Mouse (Mus musculus): ENCODE data around the gene Cfap97d2.

The Cfap97d2 gene

DNA sequence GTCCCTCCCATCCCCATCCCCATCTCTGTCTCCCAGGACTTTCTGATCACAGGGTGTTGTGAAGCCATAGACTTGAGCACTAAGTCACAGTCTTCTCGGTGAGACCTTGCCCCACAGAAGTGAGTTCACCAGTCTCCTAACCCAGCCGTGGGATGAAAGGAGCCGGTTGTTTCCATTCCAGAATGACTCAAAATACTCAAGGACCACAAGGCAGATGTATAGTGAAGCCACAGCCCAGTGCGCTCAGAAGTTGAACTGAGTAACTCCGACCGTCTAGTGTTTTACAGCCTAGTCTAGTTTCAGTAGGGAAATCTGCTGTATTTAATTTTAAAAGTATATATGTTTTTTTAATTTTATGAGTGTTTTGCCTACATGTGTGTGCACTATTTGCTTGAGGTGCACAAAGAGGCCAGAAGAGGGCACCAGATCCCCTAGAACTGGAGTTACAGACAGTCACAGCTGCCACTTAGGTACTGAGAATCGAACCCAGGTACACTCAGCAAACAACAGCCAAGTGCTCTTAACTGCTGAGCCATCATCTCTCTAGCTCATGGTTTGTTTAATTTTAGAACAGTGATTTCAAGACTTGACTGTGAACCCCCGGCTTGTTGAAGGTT lies 18.5 kb upstream of the Cfap97d2 start:
- peak; percentile 63 for DNase-seq (ENCODE audit: low read depth)

DNA sequence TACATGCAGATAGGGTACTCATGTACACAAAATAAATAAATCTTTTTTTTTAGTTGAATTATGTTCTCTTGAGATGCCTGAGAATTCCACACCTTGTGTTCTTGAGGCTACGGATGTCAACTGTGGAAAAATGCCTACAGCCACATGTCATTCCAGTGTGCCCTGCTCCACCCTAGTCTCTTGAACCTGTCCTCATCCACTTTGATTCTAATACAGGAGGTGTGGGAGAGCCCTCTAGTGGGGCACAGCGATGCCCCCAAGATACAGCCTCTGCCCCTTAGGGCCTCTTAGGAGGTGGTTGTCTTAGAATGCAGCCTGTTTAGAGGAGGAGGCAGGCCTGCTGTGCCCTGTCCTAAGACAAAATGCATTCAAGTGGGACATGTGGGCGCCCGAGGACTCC lies 17.7 kb upstream of the Cfap97d2 start:
- DNase-seq (ENCODE audit: low read depth) = peak; percentile 52

DNA sequence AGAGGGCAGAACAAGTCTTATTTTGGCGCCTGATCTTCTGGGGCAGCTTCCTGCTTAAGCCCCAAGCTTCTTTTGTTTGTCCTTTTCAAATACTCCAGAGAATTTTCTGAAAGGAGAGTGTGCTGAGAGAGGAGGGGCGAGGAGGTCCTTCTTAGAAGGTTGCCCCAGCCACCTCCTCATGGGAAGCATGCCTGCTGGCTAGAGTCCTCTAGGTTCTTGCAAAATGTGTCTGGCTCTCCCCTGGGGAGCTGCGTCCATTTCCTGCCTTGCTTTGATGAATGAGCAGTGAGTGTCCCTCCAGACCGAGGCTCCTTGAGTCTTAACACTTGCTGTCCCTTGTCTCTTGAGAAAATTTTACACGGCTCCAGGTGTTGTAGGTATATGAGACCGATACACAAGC lies 17.2 kb upstream of the Cfap97d2 start:
- no peak for DNase-seq (ENCODE audit: low read depth)

DNA sequence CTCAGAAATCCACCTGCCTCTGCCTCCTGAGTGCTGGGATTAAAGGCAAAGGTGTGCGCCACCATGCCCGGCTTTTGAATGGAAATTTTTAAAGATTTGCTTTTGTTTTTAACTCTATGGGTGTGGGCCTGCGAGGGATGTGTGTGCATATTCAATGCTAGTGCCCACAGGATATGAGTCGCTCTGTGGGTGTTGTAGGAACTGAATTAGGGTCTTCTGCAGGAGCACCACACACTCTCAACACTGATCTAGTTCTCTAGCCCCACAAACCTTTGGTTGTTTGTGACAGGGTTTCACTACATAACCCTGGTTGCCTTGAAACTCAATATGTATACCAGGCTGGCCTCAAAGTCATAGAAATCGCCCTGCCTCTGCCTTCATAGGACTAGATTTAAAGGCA lies 16.4 kb upstream of the Cfap97d2 start:
- no peak for DNase-seq (ENCODE audit: low read depth)

DNA sequence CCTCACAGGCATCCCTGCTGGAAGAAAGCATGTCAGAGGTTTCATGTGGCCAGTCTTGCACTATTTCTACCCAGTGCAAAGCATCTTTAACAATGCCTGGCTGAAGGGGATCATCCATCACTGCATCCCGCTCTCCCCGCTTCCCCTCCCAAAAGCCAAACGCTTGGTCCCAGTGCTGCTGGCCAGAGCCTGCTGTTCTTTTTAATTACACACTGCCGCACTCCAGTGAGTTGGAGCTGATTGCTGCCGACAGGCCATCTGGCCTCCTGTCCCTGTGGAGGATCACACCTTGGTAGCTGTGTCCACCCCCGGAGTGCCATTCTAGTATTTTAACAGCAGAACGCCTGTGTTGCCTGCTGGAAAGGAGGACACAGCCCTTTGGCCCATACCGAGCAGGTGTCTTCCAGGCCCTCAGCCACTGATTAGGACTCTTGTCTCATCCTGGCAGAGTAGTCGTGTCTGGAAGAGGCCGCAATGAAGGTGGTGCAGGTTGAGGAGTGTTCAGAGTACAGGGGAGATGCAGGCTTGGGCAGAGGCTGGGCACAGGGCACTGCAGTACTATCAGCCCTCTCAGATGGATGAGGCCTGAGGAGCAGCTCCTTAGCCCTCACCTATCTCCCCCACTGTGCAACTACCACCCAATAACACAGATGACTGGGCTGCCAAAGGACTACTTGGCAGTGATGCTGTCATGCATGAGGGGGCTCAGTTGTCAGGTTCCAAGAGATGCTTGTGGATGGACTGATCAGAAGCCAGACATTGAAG lies 13.2 kb upstream of the Cfap97d2 start:
- DNase-seq (ENCODE audit: low read depth) = no peak

DNA sequence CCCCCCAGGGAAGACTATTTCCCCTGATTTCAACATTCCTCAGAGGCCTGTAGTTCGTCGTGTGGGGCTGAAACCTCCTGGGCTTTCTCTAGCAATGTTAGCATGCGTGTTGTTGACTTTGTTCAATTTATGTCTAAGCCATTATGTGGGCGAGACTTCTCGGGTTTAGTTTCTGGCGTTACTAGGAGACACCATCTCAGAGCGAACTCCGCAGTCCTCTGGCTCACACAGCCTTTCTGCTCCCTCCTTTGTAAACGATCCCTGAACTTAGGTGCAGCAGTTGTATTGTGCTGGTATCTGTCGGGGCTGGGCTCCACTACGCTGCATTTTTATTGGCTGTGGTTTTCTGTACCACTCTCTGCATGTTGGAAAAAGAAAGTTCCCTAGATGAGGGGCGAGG lies 11.0 kb upstream of the Cfap97d2 start:
- no peak for DNase-seq (ENCODE audit: low read depth)

DNA sequence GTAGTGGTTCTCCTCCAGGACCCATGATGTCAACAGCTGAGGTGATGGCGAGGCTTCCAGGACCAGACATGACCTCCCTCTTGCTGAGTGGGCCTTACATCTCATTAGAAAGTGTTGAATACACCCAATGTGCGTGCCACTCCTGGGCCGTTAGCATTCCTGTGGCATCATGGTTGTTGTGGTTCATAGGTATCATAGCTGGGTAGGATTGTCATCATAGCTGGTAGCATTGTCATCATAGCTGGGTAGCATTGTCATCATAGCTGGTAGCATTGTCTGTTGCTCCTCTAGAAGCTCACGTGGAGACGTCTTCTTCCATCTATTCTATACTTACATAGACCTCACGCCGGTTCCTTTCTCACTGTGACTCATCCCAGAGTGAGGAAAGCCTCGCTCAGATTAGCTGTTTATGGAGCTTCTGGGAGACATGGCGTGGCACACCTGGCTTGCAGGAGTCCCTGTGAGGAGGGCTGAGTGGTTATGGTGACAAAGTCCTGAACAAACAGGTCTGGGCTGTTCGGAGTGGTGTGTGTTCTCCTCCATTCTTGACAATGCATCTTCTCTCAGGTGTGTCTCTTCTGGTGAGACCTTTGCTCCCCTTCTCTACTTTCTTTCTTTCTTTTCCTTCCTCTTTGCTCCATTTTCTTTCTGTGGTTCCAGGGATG lies 10.4 kb upstream of the Cfap97d2 start:
- DNase-seq (ENCODE audit: low read depth) = no peak

DNA sequence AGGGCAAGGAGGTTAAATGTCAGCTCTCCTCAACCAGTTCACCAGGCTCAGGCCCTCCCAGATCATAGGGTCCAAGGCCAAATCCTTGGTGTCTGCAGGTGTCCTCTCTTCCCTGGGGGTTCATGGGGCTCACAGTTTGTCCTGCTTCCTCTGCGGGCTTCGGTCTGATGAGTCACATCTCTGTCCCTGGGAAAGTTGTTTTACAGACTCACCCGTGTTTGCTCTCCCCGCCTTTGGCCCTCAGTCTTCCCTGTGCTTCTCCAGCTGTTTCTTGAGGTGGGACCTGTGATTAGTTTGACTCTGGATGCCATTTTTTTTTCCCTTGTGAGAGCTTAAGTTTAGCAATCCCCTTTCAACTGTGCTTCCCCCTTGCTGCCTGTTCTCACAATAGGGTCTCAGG lies 9.5 kb upstream of the Cfap97d2 start:
- no peak for DNase-seq (ENCODE audit: low read depth)

DNA sequence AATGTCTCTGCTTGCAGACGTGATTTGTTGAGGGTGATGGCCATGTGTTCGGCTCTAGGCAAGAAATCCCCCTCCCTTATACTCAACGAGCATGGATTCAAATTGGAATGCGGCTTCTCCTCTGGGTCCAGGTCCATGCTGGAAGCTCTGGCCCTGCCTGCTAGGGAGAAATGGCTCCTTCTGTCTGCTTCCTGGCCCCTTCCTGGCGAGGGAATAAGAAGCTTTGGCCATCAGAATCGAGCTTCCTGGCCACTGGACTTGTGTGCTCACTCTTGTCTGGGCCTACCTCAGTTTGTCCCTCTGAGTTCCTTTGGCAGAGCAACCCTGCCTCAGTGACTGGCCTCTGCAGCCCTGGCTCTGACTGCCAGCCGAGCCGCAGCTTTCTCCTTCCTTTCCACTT lies 8.5 kb upstream of the Cfap97d2 start:
- no peak for DNase-seq (ENCODE audit: low read depth)

DNA sequence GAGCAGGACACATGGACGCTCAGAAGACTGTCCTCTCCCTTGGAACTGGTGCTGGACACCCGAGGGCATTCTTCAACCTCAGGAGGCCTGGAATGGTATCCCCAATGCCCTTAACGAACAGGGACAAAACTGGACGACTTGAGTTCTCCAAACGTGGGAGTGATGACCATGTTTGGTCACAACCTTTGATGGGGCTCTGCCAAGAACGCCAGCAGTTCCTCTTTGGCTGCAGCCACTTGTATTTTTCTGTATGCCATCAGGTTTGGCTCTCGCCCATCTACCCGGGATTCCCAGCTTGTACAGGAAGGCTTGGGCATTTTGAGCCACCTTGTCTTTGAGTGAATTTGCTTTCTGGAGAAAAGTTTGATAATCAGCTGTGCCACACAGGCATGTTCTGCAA lies 8.0 kb upstream of the Cfap97d2 start:
- no peak for DNase-seq (ENCODE audit: low read depth)

DNA sequence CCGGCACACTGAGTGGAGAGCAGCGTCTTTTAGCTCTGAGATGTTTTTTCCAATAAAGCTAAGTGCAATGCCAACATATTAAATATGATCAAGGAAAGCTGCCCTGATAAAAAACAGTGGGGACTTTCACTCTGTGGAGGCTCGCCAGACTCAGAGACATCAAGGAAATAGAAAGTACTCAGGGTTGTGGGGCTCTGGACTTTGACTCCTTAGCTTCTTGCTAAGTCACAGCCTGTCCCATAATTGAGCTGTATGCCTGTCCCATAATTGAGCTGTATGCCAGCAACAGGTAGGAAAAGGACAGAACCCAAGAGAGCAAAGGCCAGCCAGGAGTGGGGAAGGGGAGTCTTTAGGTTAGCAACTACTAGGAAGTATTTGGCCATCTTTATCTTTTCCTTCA lies 7.4 kb upstream of the Cfap97d2 start:
- DNase-seq (ENCODE audit: low read depth) = no peak

DNA sequence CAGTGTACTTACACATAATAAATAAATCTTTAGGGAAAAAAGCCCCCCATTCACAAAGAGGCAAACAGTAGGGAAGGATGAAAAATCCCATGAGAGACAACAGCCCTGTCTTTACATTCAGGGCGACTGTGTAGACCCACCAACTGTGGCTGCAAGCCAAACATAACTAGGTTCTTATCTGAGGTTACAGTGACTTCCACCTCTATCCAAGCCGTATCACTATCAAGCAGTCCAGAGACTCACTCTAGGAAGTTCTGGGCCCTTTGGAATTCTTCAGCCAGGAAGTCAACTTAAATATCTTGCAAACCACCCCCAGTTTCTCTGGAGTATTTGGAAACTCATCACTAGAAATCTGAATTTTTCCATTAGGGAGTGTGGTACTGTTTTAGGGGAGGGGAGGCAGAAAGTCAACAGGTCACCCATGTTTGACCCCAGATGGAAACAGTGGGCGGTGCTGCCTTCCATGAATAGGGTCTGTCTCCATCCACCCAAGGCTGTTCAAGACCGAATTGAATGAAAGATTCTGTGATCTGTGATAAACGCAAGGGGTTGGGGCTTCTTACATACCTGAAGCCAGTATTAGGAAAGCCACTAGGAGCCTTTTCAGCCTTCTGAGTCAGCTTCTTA lies 6.3 kb upstream of the Cfap97d2 start:
- DNase-seq (ENCODE audit: low read depth) = no peak

DNA sequence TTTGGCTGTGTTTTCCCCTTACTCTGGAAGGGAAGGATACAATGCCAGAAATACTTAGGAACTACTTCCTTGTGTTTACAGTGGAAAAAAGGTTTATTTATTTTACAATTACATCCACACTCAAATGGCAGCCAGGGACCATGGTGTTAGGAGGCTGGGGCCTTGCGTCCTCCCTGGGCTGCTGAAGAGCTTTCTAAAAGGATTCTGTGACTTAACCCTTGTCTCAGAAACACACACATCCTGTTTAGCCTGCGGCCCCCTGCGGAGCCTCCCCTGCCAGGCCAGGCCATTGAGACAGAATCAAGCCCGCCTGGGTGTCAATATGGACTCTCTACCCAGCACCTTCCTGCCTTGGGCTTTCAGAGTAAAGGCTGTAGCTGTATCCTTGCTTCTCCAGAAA lies 2.9 kb upstream of the Cfap97d2 start:
- no peak for DNase-seq (ENCODE audit: low read depth)

DNA sequence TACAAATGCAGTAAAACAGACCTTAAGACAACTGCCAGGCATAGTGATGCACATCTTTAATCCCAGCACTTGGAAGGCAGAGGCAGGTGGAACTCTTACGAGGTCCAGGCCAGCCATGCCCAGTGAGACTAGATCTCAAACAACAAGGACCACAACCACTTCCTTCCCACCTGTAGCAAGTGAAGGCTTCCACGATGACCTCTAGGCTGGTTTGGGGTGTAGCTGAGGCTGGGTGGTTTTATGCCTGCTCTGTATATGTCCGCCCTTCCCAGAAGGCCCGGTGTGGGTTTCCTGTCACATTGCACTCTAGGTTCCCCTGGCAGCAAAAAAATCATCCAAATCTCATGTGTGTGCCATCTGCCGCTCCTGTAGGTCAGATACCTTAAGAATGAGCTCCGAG lies 1.9 kb upstream of the Cfap97d2 start:
- DNase-seq (ENCODE audit: low read depth) = peak; percentile 35

DNA sequence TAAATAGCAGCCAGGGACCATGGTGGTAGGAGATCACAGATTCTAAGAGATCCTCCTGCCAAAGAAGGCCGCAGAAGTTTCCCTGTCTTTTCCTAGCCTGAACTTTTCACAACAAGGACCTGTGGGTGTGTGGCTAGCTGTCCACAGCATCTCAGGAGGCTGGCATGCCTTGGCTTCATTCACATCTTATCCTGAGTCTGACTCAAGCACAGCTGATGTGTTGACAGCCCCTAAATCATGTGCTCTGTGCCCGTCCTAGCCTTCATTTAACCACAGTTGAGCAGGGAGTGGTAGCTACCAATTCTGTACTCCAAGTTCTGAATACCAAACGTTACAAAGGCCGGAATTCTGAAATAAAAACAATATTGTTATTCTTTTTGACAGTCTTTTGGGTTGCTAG lies 1.4 kb upstream of the Cfap97d2 start:
- DNase-seq (ENCODE audit: low read depth) = no peak

DNA sequence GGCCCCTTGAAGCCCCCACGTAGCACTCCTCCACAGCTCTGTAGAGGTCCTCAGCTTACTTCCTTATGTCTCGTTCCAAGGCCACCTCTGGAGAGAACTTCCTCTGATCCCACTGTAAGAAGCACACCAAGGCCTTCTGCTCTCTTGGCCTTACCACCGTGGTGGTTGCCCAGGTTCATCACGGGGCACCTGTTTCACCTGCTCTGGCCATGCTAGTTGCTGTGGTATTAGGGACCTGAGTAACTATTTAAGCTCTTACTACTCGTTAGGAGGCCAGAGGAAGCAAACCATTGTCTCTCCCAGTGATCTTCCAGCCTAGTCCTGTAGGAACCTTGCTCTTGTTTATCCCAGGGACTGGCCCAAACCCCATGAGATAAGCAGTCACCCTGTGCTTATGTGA lies 1.2 kb downstream of the Cfap97d2 start:
- no peak for DNase-seq (ENCODE audit: low read depth)

DNA sequence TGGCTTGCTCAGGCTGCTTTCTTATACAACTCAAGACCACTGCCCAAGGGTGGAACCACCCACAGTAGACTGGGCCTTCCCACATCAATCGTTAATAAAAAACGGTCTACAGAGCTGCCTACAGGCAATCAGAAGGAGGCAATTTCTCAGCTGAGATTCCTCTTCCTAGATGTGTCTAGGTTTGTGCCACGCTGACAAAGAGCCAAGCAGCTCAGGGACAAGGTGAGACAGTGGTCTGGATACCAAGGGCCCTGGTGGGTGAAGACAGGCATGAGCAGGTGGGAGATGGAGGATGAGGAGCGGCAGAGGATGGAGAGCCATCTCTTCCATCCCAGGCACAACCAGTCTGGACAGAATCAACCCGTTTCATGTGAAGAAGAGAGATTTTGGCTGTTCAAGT lies 2.8 kb downstream of the Cfap97d2 start:
- no peak for DNase-seq (ENCODE audit: low read depth)

DNA sequence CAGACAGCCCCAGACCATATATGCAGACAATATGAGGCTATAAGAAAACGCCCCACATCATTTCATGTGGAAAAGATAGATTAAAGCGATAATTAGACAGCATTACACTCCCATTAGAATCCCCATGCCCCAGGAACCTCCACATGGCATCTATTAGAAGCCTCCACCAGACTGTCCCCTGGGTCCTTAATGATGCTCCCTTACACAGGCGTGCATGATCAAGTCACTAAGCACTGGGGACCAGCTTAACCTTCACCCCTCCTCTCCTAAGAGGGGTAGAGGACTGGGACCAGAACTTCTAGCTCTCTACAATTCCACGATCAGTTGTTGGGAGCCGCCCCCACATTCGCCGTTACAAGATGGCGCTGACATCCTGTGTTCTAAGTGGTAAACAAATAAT lies 13.3 kb downstream of the Cfap97d2 start:
- no peak for DNase-seq (ENCODE audit: low read depth)

DNA sequence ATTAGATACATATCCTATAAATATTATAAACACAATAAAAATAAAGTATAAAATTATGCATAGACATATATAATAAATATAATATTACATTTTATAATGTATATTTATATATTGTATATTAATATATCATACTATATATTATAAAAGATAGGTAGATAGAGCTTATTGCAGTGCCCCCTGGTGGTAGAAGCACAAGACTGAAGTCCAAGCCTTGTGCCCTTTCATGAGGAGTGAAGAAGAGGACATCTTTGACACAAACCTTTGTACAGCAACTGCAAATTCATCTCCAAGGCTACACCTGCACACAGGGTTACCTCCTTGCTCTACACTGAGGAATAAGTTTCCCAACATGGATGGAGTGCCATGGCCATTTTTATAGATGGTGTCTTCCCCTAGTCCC lies 20.0 kb downstream of the Cfap97d2 start:
- peak; percentile 81 for DNase-seq (ENCODE audit: low read depth)

DNA sequence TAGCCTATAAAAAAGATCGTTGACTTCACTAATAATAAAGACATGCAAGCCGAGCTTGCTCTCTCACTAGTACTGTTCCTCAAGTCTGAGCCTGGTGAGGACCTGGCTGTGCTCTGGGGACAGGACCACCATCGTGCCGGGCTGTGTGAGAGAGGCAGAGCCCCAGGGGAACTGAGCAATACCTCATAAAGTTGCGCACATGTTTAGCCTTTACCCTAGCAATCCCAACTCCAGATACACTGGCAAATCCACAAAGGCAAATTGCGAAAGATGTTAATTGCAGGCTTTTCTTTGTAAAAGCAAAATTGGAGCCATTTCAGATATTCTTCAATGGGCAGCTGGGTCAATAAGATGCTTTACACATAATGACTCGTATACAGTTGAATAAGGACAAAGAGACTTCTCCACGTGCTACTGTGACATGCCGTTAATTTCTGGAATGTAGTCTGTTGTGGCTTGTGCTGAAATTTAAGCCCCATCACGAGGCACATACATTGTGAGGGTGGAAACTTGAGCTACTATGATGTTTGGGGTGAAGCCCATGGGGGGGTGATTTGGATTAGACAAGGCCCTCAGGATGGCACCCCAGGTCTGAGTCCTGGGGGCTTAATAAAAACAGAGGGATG lies 21.9 kb downstream of the Cfap97d2 start:
- DNase-seq (ENCODE audit: low read depth) = no peak

DNA sequence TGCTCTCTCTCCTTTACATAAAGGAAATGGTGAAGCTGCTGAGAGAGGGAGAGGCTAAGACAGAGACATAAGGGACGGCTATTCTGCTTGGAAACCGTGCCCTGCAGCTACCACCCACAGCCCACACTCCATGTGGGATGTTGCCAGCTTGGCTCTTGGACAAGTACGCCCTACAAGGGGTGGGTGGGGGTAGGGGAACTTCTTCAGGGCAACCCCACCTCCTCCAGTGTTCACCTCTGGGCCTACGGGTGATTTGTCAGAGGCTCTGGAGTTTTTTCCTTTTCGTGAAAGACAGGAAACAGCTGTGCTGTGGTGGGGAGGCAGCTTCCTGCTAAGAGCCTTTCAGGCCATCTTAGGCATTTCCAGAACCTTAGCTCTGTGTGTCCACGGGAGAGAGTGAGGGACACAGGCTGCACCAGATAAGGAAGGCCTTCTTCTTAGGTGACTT lies 34.7 kb downstream of the Cfap97d2 start:
- DNase-seq (ENCODE audit: low read depth) = peak; percentile 54

DNA sequence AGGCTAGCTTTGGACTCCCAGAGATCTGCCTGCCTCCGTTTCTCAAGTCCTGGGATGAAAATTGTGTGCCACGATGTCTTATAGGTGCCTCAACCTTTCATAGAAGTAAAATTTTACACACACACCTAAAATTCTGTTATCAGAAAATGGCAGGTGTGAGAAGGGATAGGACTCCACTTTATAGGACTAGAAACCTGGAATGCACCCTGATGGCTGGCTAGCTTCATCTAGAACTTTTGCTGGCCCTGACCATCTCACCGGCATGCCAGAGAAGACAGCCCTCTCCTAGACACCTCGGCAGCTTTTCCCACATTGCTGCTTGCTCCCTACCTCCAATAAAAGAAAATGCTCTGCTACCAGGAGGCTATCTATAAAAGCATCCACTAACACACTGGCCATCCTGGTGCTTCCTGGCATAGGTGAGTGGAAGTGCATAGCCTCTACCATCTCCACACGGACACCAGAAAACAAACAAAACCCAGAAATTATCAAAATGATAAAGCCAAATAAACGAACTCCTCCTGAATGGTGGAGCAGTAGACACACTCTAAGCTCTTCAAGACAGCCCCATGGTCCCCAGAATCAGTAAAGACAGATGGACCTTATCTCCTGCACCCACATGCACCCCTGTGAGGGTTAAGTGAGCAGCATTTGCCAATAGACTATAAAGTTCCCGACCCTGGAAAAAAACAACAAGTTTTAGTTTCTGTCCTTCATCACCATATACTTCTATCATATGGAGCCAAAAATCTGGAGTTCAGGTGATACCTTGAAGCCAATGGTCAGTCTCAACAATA lies 35.3 kb downstream of the Cfap97d2 start:
- no peak for DNase-seq (ENCODE audit: low read depth)
